Mouse (Mus musculus) left cerebral cortex, adult 2 months (tissue): ENCODE results near the gene Mtor. TPM values are rescaled to one million over a fixed set of nuclear protein-coding genes. Genes with fewer than 3 reads are reported as not detected.

Experiments
- DNase-seq, 2 experiments: peaks; one replicate each; pipeline ENCODE4 v3.0.0; 2021 to 2022; ENCODE audit warnings: low spot score in 2 of 2, mixed read lengths in 1 of 2; ENCODE audit errors: extremely low spot score in 1 of 2
- H3K27ac ChIP-seq: fragments of 200-600 bp; 2 replicates; pipeline ENCODE4 v1.8.1; 2022
- H3K4me3 ChIP-seq: fragments of 200-600 bp; 2 replicates; pipeline ENCODE4 v1.8.1; 2022
- CTCF ChIP-seq: fragments of 200-600 bp; IDR thresholded peaks from 2 replicates; pipeline ENCODE4 v1.8.1; 2022; ENCODE audit warnings: antibody characterized with exemption, mild to moderate bottlenecking, moderate library complexity
- intact Hi-C: fragments of 180-260 bp; cut with DNase I; formaldehyde crosslinking; loops from one replicate; pipeline ENCODE4 v1.15.1; 2025
- total RNA-seq, 2 experiments: library from RNA; stranded (reverse); gene quantifications; 2 replicates each; pipeline ENCODE4 v1.2.3; 2021

Mtor gene
- total RNA-seq, 2 experiments from 2014 or later = 92.7 to 94.0 TPM

GRCm38 (mm10) chr4:148590421-148591170, 142.2 kb downstream of the Mtor start:
- intact Hi-C loops = no loop called here
- peak; percentile 14 for TF ChIP-seq CTCF
- no peak for DNase-seq
- Histone ChIP-seq H3K4me3 (peak overlapping the region; percentile 89), H3K27ac (peak overlapping the region; percentile 90)

DNA sequence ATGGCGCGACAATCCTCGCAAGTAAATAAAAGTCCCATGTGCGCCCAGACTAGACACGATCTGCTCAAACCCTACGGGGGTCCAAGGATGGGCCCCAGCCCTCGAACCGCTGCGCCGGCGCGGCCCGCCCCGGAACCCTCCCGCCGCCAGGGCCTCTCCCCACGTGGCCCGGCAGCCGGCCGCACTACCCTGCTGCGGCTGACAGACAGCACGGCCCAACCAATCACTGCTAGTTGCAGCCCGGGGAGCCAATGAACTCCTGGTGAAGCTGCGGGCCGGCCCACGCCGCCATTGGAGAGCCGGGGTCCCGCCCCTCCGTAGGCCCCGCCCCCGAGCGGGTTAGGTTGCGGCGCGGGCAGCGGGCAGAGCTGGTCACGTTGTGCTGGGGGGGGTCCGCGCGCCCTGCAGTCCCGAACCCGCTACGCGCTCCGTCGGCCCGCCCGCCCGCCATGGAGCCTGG, 142.8 kb downstream of the Mtor start, which contains the start of gene Srm:
TSS of gene Srm (plus strand) at position 333 of the 460 bp plus-strand sequence.
- H3K27ac ChIP-seq = peak within 1 kb of the TSS; percentile 90
- DNase-seq = peak; percentile 97 to 98
- peak within 1 kb of the TSS; percentile 89 for H3K4me3 ChIP-seq
- intact Hi-C loops = no loop called here
- TF ChIP-seq CTCF = no peak

- H3K27ac ChIP-seq = peak overlapping the region; percentile 81
- intact Hi-C loops = no loop called here
- peak overlapping the region; percentile 89 for H3K4me3 ChIP-seq
- DNase-seq = no peak
- TF ChIP-seq CTCF = no peak
These were observed 143.4 kb downstream of the Mtor start for GRCm38 (mm10) chr4:148591637-148592380.

GRCm38 (mm10) chr4:148593996-148594395, 145.6 kb downstream of the Mtor start:
- Histone ChIP-seq H3K4me3 (no peak overlapping the region), H3K27ac (no peak overlapping the region)
- DNase-seq = no peak
- intact Hi-C loops = no loop called here
- no peak for TF ChIP-seq CTCF

DNA sequence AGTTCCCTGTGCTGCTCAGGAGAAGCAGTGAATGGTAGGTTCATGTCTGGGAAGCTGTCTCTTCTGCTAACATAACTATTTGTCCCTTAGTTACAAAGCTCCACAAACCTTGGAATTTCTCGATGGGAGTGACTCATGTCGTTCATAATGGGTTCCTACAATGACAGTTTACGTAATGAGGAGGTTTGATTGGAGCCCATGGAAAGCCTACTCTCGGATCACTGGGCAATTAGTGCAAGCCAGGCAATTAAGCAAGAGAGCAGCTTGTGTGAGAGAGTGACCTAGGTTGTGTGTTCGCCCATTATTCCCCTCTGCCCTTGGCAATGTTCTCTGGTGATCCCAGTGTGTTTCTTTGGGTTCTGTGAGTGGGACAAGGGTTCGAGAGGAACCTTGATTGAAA, 147.5 kb downstream of the Mtor start:
- DNase-seq = no peak
- intact Hi-C loops = no loop called here
- TF ChIP-seq CTCF = no peak

DNA sequence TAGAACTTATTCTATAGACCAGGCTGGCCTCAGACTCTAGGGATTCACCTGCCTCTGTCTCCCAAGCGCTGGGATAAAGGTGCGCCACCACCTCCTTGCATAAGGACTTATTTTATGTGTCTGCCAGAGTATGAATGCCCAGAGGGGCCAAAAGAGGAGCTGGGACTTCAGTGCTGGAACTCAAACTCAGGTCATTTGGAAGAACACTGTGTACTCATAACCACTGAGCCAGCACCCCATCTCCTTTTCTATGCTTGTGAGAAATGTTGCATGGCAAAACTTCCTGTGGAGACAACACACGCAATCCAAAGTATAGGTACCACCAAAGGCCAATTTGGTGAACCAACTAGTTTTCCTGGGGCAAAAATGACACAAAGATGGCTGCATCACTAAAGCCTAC, 148.3 kb downstream of the Mtor start:
- intact Hi-C loops = no loop called here
- no peak overlapping the region for H3K27ac ChIP-seq
- no peak for TF ChIP-seq CTCF
- no peak for DNase-seq
- no peak overlapping the region for H3K4me3 ChIP-seq

More for the DNA sequence above, 147.5 kb downstream of the Mtor start:
- no peak overlapping the region for H3K27ac ChIP-seq
- no peak overlapping the region for H3K4me3 ChIP-seq

- no peak overlapping the region for H3K4me3 ChIP-seq
- H3K27ac ChIP-seq = no peak overlapping the region
- intact Hi-C loops = no loop called here
- no peak for DNase-seq
- TF ChIP-seq CTCF = no peak
These were observed 150.4 kb downstream of the Mtor start for GRCm38 (mm10) chr4:148598826-148599225.

DNA sequence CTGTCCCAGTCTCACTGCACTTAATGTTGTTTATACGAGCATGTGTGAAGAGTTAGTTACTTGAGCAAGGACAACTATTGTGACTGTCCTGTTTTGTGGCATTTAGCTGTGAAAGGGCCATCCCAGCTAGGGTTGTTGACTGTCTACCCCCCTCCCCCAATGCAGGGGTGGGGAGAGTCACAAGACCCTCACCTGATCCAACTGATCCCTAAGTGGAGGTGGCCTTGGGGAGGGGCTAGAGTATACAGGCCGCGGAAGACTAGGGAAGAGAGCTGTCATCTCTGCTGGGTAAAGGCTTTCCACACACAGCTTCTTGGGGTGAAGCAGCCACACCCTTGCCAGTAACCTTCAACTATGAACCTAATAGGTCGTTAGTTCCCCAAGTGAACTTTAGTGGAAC, 151.9 kb downstream of the Mtor start:
- H3K4me3 ChIP-seq = no peak overlapping the region
- intact Hi-C loops = no loop called here
- no peak overlapping the region for H3K27ac ChIP-seq
- TF ChIP-seq CTCF = no peak
- no peak for DNase-seq

DNA sequence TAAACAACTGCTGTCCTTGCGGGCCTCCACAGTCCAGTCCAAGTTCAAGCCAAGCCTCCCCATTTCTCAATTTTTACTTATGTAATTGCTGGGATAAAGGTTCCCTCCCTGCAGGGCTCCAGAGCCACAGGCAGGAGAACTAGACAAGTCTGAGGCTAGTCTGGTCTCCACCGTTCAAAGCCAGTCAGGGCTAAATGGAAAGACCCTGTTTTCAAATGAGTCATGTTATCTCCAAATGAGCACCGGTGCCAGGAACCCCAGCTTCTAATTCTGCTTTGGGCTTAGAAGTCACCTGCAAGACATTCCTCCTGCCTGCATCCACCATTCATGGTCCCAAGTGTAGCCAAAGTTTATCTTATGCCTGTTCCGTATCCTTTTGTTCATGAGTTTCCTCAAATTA, 153.5 kb downstream of the Mtor start:
- no peak for DNase-seq
- TF ChIP-seq CTCF = no peak
- Histone ChIP-seq H3K4me3 (no peak overlapping the region), H3K27ac (peak overlapping the region; percentile 57)
- intact Hi-C loops = no loop called here

DNA sequence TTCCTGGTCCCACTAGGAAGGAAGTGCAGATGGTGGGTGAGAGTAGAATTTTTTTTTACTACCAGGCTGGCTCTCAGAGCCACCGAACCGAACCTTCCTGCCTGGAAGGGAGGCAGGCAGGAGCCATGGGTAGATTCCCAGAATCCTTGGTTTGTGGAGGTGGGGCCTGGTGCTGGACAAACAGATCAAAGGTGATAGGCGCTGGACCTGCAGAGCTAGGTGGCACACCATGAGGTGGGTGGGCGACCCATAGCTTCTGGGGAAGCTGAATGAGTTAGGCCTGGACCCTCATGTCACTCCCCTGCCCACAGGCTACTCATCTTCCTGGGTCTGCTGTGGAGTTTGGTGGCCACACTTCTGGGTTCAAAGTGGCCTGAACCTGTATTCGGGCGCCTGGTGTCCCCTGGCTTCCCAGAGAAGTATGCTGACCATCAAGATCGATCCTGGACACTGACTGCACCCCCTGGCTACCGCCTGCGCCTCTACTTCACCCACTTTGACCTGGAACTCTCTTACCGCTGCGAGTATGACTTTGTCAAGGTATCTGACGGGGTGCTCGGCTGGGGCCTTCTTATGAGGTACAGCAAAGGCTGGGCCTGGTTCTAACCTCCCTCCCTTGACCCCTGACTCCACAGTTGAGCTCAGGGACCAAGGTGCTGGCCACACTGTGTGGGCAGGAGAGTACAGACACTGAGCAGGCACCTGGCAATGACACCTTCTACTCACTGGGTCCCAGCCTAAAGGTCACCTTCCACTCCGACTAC, 154.1 kb downstream of the Mtor start, which contains the start of gene Masp2:
TSS of gene Masp2 (plus strand) at position 198 of the 764 bp plus-strand sequence.
- TF ChIP-seq CTCF = no peak
- DNase-seq = no peak

GRCm38 (mm10) chr4:148603376-148604139, 155.1 kb downstream of the Mtor start:
- DNase-seq = no peak
- intact Hi-C loops = no loop called here
- no peak overlapping the region for H3K4me3 ChIP-seq
- peak overlapping the region; percentile 79 for H3K27ac ChIP-seq
- TF ChIP-seq CTCF = no peak

More for the DNA sequence above, 154.1 kb downstream of the Mtor start, which contains the start of gene Masp2:
- H3K4me3 ChIP-seq = no peak within 1 kb of the TSS
- peak within 1 kb of the TSS; percentile 79 for H3K27ac ChIP-seq
- intact Hi-C loops = no loop called here
